Mouse (Mus musculus) B cell, adult 62 days (primary cell): Measurements from ENCODE around the gene Txndc9. TPM values are rescaled to one million over a fixed set of nuclear protein-coding genes. Genes with fewer than 3 reads are reported as not detected.

Experiments used
- total RNA-seq: library from RNA; stranded (reverse); gene quantifications from 4 replicates; pipeline ENCODE4 v1.2.4, GENCODE M21; 2023

Gene Txndc9
- total RNA-seq = 68.0 to 79.8 TPM (median 71.5 TPM) in 4 replicates

GRCm38 (mm10) chr1:37997867-37998266 lies at the start of gene Txndc9, which contains the start of gene Eif5b:
TSS of gene Txndc9 (minus strand) at chr1:37997893.
TSS of gene Eif5b (plus strand) at chr1:37998010.

GRCm38 (mm10) chr1:37957659-37958058 lies 40.0 kb downstream of the Txndc9 start, which contains the start of gene Lyg1:
TSS of gene Lyg1 (minus strand) at chr1:37957759.

Other genes starting within 250 kb of the Txndc9 start
- gene Tsga10, start 131.5 kb downstream of the Txndc9 start, total RNA-seq = 7.3 to 9.2 TPM (median 7.9 TPM) in 4 replicates
- gene Lipt1, start 126.2 kb downstream of the Txndc9 start, total RNA-seq = 1.0 to 4.1 TPM (median 2.0 TPM) in 4 replicates
- 18.7 to 21.8 TPM (median 19.9 TPM) in 4 replicates for gene Mitd1, start 107.5 kb downstream of the Txndc9 start, total RNA-seq
- gene Mrpl30, start 107.4 kb downstream of the Txndc9 start, total RNA-seq = 100 to 119 TPM (median 115 TPM) in 4 replicates
- gene Lyg2, start 81.4 kb downstream of the Txndc9 start, total RNA-seq = not detected in 4 replicates
- gene Lyg1, start 40.1 kb downstream of the Txndc9 start, total RNA-seq = not detected in 4 replicates
- gene Eif5b, start 117 bp upstream of the Txndc9 start, total RNA-seq = 42.0 to 52.8 TPM (median 45.3 TPM) in 4 replicates
- gene Rev1, start 131.9 kb upstream of the Txndc9 start, total RNA-seq = 41.2 to 50.9 TPM (median 48.7 TPM) in 4 replicates